Mouse (Mus musculus): ENCODE data around the gene Braf.
A peak's percentile ranks its signal among the peaks of the same experiment; 100 is the strongest.

The Braf gene

GRCm38 (mm10) chr6:39610207-39610606 lies 115.1 kb downstream of the Braf start:
- no peak for DNase-seq (ENCODE audit: extremely low read depth, low read depth)

- DNase-seq (ENCODE audit: extremely low read depth, low read depth) = no peak
Measured at GRCm38 (mm10) chr6:39607365-39607764, 117.9 kb downstream of the Braf start.

GRCm38 (mm10) chr6:39606862-39607261 lies 118.4 kb downstream of the Braf start:
- DNase-seq (ENCODE audit: extremely low read depth, low read depth) = no peak

GRCm38 (mm10) chr6:39606056-39606455 lies 119.2 kb downstream of the Braf start:
- no peak for DNase-seq (ENCODE audit: extremely low read depth, low read depth)

GRCm38 (mm10) chr6:39604565-39604964 lies 120.7 kb downstream of the Braf start:
- no peak for DNase-seq (ENCODE audit: extremely low read depth, low read depth)

- no peak for DNase-seq (ENCODE audit: extremely low read depth, low read depth)
Measured at GRCm38 (mm10) chr6:39601828-39602227, 123.4 kb downstream of the Braf start.

GRCm38 (mm10) chr6:39600851-39601250 lies 124.4 kb downstream of the Braf start:
- no peak for DNase-seq (ENCODE audit: extremely low read depth, low read depth)

- DNase-seq (ENCODE audit: extremely low read depth, low read depth) = peak; percentile 83
Measured at GRCm38 (mm10) chr6:39592401-39593214, 132.7 kb downstream of the Braf start, which contains the start of gene Ndufb2. Gene Ndufb2 (plus strand): TSS chr6:39592574.

GRCm38 (mm10) chr6:39591481-39591880 lies 133.8 kb downstream of the Braf start:
- DNase-seq (ENCODE audit: extremely low read depth, low read depth) = no peak

GRCm38 (mm10) chr6:39585517-39585916 lies 139.7 kb downstream of the Braf start, which contains the start of gene Gm42420:
Gene Gm42420 (plus strand): TSS chr6:39585753.
- no peak for DNase-seq (ENCODE audit: extremely low read depth, low read depth)

GRCm38 (mm10) chr6:39581087-39581784 lies 144.0 kb downstream of the Braf start:
- no peak for DNase-seq (ENCODE audit: extremely low read depth, low read depth)

- DNase-seq (ENCODE audit: extremely low read depth, low read depth) = no peak
Measured at GRCm38 (mm10) chr6:39580558-39580957, 144.7 kb downstream of the Braf start.

- DNase-seq (ENCODE audit: extremely low read depth, low read depth) = no peak
Measured at GRCm38 (mm10) chr6:39579552-39579951, 145.7 kb downstream of the Braf start.

GRCm38 (mm10) chr6:39574951-39575350 lies 150.3 kb downstream of the Braf start:
- DNase-seq (ENCODE audit: extremely low read depth, low read depth) = no peak

GRCm38 (mm10) chr6:39574555-39574869 lies 150.8 kb downstream of the Braf start:
- no peak for DNase-seq (ENCODE audit: extremely low read depth, low read depth)

- peak; percentile 76 for DNase-seq (ENCODE audit: extremely low read depth, low read depth)
Measured at GRCm38 (mm10) chr6:39573791-39574554, 151.3 kb downstream of the Braf start, which contains the start of gene Adck2. Gene Adck2 (plus strand): TSS chr6:39573873.

- DNase-seq (ENCODE audit: extremely low read depth, low read depth) = no peak
Measured at GRCm38 (mm10) chr6:39570426-39570825, 154.8 kb downstream of the Braf start.

GRCm38 (mm10) chr6:39567528-39567927 lies 157.7 kb downstream of the Braf start:
- DNase-seq (ENCODE audit: extremely low read depth, low read depth) = peak; percentile 41

GRCm38 (mm10) chr6:39562166-39563015 lies 162.9 kb downstream of the Braf start:
- DNase-seq (ENCODE audit: extremely low read depth, low read depth) = peak; percentile 92

- DNase-seq (ENCODE audit: extremely low read depth, low read depth) = no peak
Measured at GRCm38 (mm10) chr6:39559276-39559939, 165.9 kb downstream of the Braf start.

All from MEL-GATA-1-ER (cell line).